ENCODE assay signal across 33 mouse cellular contexts in genomic region chrX:107038041-107038440, GRCm38 (mm10). TPM values are rescaled to one million over a fixed set of nuclear protein-coding genes. Genes with fewer than 3 reads are reported as not detected.
"Had no signal": no experiment of that assay in that cellular context is flagged by ENCODE, and none has a peak within 500 bp of the region (broad histone marks: within the 10 kb centered on the region; RNA-seq: fewer than 3 reads in every experiment).

No protein-coding gene starts in this region.

- H3K4me3 ChIP-seq: embryonic facial prominence, embryonic 10.5 days; embryonic facial prominence, embryonic 12.5 days; embryonic facial prominence, embryonic 13.5 days; embryonic facial prominence, embryonic 15.5 days; erythroblast, embryonic 14.5 days; forebrain, embryonic 10.5 days; forebrain, embryonic 12.5 days; forebrain, embryonic 13.5 days; forebrain, embryonic 15.5 days; gastrocnemius, adult 2 months; heart, adult 2 months; heart, embryonic 10.5 days had no signal

- H3K27ac ChIP-seq: embryonic facial prominence, embryonic 10.5 days; embryonic facial prominence, embryonic 12.5 days; embryonic facial prominence, embryonic 13.5 days; embryonic facial prominence, embryonic 15.5 days; forebrain, embryonic 10.5 days; forebrain, embryonic 12.5 days; forebrain, embryonic 13.5 days; forebrain, embryonic 15.5 days; gastrocnemius, adult 2 months; heart, adult 2 months; heart, embryonic 10.5 days had no signal

- H3K9ac ChIP-seq: embryonic facial prominence, embryonic 12.5 days; embryonic facial prominence, embryonic 13.5 days; embryonic facial prominence, embryonic 15.5 days; forebrain, embryonic 12.5 days; forebrain, embryonic 13.5 days; forebrain, embryonic 15.5 days; forebrain, postnatal 0 days had no signal

- H3K4me1 ChIP-seq: embryonic facial prominence, embryonic 10.5 days; embryonic facial prominence, embryonic 12.5 days; embryonic facial prominence, embryonic 13.5 days; embryonic facial prominence, embryonic 15.5 days; forebrain, embryonic 10.5 days; forebrain, embryonic 12.5 days; forebrain, embryonic 13.5 days; forebrain, embryonic 15.5 days; heart, embryonic 10.5 days had no signal

- H3K27me3 ChIP-seq: embryonic facial prominence, embryonic 12.5 days; embryonic facial prominence, embryonic 15.5 days; forebrain, embryonic 12.5 days; forebrain, embryonic 13.5 days; forebrain, embryonic 15.5 days had no signal

- H3K9me3 ChIP-seq: embryonic facial prominence, embryonic 10.5 days; embryonic facial prominence, embryonic 12.5 days; embryonic facial prominence, embryonic 13.5 days; embryonic facial prominence, embryonic 15.5 days; forebrain, embryonic 10.5 days; forebrain, embryonic 12.5 days; forebrain, embryonic 13.5 days; forebrain, embryonic 15.5 days; heart, embryonic 10.5 days had no signal

- H3K36me3 ChIP-seq: embryonic facial prominence, embryonic 10.5 days; embryonic facial prominence, embryonic 12.5 days; embryonic facial prominence, embryonic 13.5 days; embryonic facial prominence, embryonic 15.5 days; forebrain, embryonic 10.5 days; forebrain, embryonic 12.5 days; forebrain, embryonic 15.5 days; heart, embryonic 10.5 days had no signal

- DNase-seq: cerebellum, adult 9-10 months; cerebellum, adult 9-11 months; cerebellum, postnatal 10 days; cerebellum, postnatal 14 days; cerebellum, postnatal 25 days; cerebellum, postnatal 36 days; embryo, embryonic 11 days; forebrain, postnatal 0 days; gastrocnemius, adult 2 months; gastrocnemius, postnatal 14 days; gastrocnemius, postnatal 25 days; gastrocnemius, postnatal 36 days; heart, adult 11 months; heart, adult 18-20 months; heart, adult 2 months had no signal

RNA-seq across cellular contexts. Expression of gene P2ry10, which starts 50.3 kb away (rescaled TPM):
- total RNA-seq: gastrocnemius, adult 18-20 months; gastrocnemius, adult 2 months; gastrocnemius, adult 8-10 months; gastrocnemius, postnatal 14 days; gastrocnemius, postnatal 25 days had no signal
- polyA plus RNA-seq: cortical plate, adult 2 months; embryonic facial prominence, embryonic 10.5 days; embryonic facial prominence, embryonic 11.5 days; erythroblast, embryonic 14.5 days; forebrain, embryonic 10.5 days; forebrain, embryonic 11.5 days; forebrain, embryonic 13.5 days; forebrain, embryonic 14.5 days; forebrain, embryonic 15.5 days; forebrain, embryonic 16.5 days; forebrain, postnatal 0 days; frontal cortex, adult 2 months; heart, embryonic 10.5 days had no signal
